Mouse (Mus musculus): ENCODE results near the gene Gapt. TPM values are rescaled to one million over a fixed set of nuclear protein-coding genes. Genes with fewer than 3 reads are reported as not detected.

The Gapt gene
- polyA plus RNA-seq, 1 experiment from 2014 or later: not detected

- Histone ChIP-seq H3K9ac (replicated peaks) (no peak overlapping the region), H3K4me1 (no peaks in the 10 kb centered on the region), H3K36me3 (no peaks in the 10 kb centered on the region), H3K4me2 (no peak overlapping the region), H3K9me3 (replicated peaks) (no peaks in the 10 kb centered on the region), H3K4me3 (replicated peaks) (no peak overlapping the region), H3K27me3 (replicated peaks) (no peaks in the 10 kb centered on the region), H3K27ac (replicated peaks) (no peak overlapping the region)
- ATAC-seq (ENCODE audit: low FRiP score): no peak
- 80% methylated on average over 14 of the region's 14 CpGs for WGBS
These were observed 23.9 kb downstream of the Gapt start for GRCm38 (mm10) chr13:110332958-110333597.

DNA sequence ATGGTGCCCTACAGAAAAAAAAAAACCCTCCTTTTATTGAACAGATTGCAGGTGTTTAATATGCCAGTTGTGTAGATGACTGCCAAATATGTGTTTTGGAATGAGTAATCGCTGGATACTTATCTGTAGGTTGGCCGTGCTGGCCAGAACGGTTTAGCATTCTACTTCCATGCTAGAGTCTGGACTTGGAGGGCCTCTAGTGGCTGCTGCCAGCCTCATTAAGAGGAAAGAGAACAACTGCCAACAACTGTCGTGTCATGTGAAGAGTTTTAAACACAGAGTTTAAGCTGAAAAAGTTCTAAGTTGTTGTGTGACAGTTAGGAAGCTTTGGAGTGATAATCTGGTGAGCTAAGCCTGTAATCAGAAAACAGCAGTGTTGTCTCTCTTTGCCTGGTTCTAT, 38.3 kb downstream of the Gapt start:
- Histone ChIP-seq H3K9ac (replicated peaks) (no peak overlapping the region), H3K27ac (replicated peaks) (no peak overlapping the region), H3K27me3 (replicated peaks) (no peaks in the 10 kb centered on the region), H3K4me1 (no peaks in the 10 kb centered on the region), H3K36me3 (no peaks in the 10 kb centered on the region), H3K4me3 (replicated peaks) (no peak overlapping the region), H3K4me2 (no peak overlapping the region), H3K9me3 (replicated peaks) (no peaks in the 10 kb centered on the region)
- no peak for ATAC-seq (ENCODE audit: low FRiP score)
- 66% methylated on average over 4 of the region's 4 CpGs for WGBS

DNA sequence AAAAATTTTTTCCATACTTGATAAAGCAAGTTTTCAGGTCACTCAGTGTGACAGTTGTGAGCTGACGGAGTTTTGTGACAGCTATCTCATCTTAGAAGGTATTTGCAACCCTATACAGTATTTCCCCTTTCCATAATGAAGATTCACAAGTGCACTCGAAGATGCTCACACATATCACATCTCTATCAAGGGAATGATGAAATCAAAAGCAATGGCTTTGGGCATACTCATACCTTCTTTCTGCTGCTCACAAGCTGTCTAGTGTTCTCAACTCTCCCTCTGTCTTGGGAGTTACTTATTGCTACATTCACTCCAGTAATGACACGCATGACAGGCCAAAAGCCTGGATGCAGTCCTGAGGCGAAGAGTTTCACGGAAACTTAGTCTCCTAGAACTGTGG, 49.8 kb downstream of the Gapt start:
- 85% methylated on average over 5 of the region's 5 CpGs for WGBS
- Histone ChIP-seq H3K4me1 (no peaks in the 10 kb centered on the region), H3K9ac (replicated peaks) (no peak overlapping the region), H3K9me3 (replicated peaks) (no peaks in the 10 kb centered on the region), H3K27me3 (replicated peaks) (no peaks in the 10 kb centered on the region), H3K36me3 (no peaks in the 10 kb centered on the region), H3K4me3 (replicated peaks) (no peak overlapping the region), H3K4me2 (no peak overlapping the region), H3K27ac (replicated peaks) (no peak overlapping the region)
- ATAC-seq (ENCODE audit: low FRiP score): no peak

Other genes with a start within 250 kb of the Gapt start
- gene Rab3c, start 76.2 kb downstream of the Gapt start, polyA plus RNA-seq (2015; fragmentation: Nextera tagmentation; extraction: Ambion mirVana): 174 and 215 TPM in 2 replicates
- 104 and 125 TPM in 2 replicates for gene Plk2, start 37.8 kb upstream of the Gapt start, polyA plus RNA-seq (2015; fragmentation: Nextera tagmentation; extraction: Ambion mirVana)